Mouse (Mus musculus): ENCODE data around the gene Aurkaip1.
"Not testable (repeated sequence)": the region's sequence is repeated elsewhere in the genome, so short reads cannot be mapped to it uniquely, and the experiment has no call there.

Gene Aurkaip1

GRCm38 (mm10) chr4:155831205-155831766 is at the start of gene Aurkaip1:
Aurkaip1 (plus strand) TSS chr4:155831272.
- DNase-seq: peak; percentile 95

- DNase-seq: no peak
Observed at GRCm38 (mm10) chr4:155783486-155784080, 47.5 kb upstream of the Aurkaip1 start.

- DNase-seq: peak; percentile 84
Observed at GRCm38 (mm10) chr4:155784081-155784701, 46.9 kb upstream of the Aurkaip1 start.

- DNase-seq: no peak
Observed at GRCm38 (mm10) chr4:155785246-155785645, 45.8 kb upstream of the Aurkaip1 start.

GRCm38 (mm10) chr4:155785819-155786218 is 45.3 kb upstream of the Aurkaip1 start, which contains the start of gene Tmem88b:
Tmem88b (minus strand) TSS chr4:155785874.
- DNase-seq: no peak

- DNase-seq: no peak
Observed at GRCm38 (mm10) chr4:155788300-155788699, 42.8 kb upstream of the Aurkaip1 start.

GRCm38 (mm10) chr4:155788833-155789232 is 42.2 kb upstream of the Aurkaip1 start:
- DNase-seq: not testable (repeated sequence)

GRCm38 (mm10) chr4:155790021-155790489 is 41.0 kb upstream of the Aurkaip1 start, which contains the start of gene Ankrd65:
Ankrd65 (plus strand) TSS chr4:155790439.
- DNase-seq: no peak

- DNase-seq: no peak
Observed at GRCm38 (mm10) chr4:155790650-155791161, 40.4 kb upstream of the Aurkaip1 start.

- DNase-seq: no peak
Observed at GRCm38 (mm10) chr4:155791240-155791933, 39.7 kb upstream of the Aurkaip1 start.

GRCm38 (mm10) chr4:155793730-155794129 is 37.3 kb upstream of the Aurkaip1 start:
- DNase-seq: no peak

GRCm38 (mm10) chr4:155802075-155802474 is 29.0 kb upstream of the Aurkaip1 start:
- no peak for DNase-seq

- DNase-seq: no peak
Observed at GRCm38 (mm10) chr4:155802741-155803339, 28.2 kb upstream of the Aurkaip1 start, which contains the start of gene Mrpl20. Mrpl20 (plus strand) TSS chr4:155802878.

- peak; percentile 94 for DNase-seq
Observed at GRCm38 (mm10) chr4:155803340-155804041, 27.6 kb upstream of the Aurkaip1 start.

GRCm38 (mm10) chr4:155807841-155808240 is 23.2 kb upstream of the Aurkaip1 start:
- no peak for DNase-seq

- peak; percentile 94 for DNase-seq
Observed at GRCm38 (mm10) chr4:155811929-155812664, 19.0 kb upstream of the Aurkaip1 start, which contains the start of gene Ccnl2. Ccnl2 (plus strand) TSS chr4:155812489.

- DNase-seq: no peak
Observed at GRCm38 (mm10) chr4:155812665-155813181, 18.3 kb upstream of the Aurkaip1 start.

GRCm38 (mm10) chr4:155817533-155817932 is 13.5 kb upstream of the Aurkaip1 start:
- DNase-seq: no peak

- no peak for DNase-seq
Observed at GRCm38 (mm10) chr4:155821025-155821424, 10.0 kb upstream of the Aurkaip1 start.

GRCm38 (mm10) chr4:155823443-155823842 is 7.6 kb upstream of the Aurkaip1 start:
- no peak for DNase-seq

- DNase-seq: no peak
Observed at GRCm38 (mm10) chr4:155829866-155830265, 1.2 kb upstream of the Aurkaip1 start.

Measured in right cerebral cortex, postnatal 25 days (tissue).